Mouse (Mus musculus): ENCODE measurements at regions not wholly inside any gene's neighbourhood (a gene's known extent, or its start where the extent isn't known, plus 50 kb on each side); places are given as distances from the start of the nearest gene placed in this dataset.

DNA sequence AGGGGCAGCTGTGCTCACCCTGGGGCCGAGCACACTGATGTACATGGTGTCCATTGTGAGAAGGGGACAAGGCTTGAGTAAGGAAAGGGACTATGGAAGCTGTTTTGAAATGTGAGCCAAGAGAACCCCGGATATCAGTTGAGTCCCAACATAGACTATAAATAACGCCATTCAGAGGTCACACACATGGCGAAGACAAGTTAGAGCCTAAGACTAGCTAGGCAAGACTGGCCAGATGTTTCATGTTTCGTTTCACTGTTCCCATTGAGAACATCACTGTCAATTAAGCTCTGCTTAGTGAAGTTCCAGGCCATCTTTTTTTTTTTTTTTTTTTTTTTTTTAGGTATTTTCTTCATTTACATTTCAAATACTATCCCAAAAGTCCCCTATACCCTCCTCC is 1889.1 kb upstream of the Lrrc6 start:
- DNase-seq (ENCODE audit: extremely low spot score in 1 of 2, low spot score in 1 of 2), result no peak

DNA sequence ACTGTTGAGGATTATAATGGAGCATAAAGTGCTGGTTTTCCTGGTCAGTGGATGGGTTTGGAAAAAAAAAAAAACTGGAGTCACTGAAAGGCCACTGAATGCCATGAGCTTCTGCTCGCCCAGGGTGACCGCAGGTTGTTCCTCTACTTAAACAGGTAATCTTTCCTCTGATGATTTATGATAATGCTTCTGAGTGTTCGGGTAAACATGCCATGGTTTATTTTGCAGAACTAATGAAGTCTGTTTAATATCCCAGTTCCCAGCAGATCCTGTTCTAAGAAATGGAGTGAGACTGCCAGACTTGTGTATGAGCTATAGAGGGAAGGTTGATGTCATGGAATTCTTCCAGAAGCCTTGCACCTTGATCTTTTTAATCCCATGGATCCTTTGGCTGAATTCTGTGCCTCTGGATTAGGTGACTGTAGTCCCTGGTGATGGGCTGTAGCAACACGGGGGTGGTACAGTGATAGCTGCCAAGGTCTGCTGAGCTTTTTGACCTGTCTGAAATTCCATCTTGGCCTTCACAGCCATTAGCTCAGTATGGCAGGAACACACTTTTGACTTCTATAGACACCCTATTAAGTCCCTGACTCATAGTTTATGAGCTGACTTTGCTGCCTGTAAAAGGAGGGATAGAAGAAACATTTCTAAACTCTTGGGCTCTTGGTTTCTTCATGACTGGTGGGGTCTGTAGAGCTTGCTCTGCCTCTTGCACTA is 1886.8 kb upstream of the Lrrc6 start:
- no peak for DNase-seq (ENCODE audit: extremely low spot score in 1 of 2, low spot score in 1 of 2)

DNA sequence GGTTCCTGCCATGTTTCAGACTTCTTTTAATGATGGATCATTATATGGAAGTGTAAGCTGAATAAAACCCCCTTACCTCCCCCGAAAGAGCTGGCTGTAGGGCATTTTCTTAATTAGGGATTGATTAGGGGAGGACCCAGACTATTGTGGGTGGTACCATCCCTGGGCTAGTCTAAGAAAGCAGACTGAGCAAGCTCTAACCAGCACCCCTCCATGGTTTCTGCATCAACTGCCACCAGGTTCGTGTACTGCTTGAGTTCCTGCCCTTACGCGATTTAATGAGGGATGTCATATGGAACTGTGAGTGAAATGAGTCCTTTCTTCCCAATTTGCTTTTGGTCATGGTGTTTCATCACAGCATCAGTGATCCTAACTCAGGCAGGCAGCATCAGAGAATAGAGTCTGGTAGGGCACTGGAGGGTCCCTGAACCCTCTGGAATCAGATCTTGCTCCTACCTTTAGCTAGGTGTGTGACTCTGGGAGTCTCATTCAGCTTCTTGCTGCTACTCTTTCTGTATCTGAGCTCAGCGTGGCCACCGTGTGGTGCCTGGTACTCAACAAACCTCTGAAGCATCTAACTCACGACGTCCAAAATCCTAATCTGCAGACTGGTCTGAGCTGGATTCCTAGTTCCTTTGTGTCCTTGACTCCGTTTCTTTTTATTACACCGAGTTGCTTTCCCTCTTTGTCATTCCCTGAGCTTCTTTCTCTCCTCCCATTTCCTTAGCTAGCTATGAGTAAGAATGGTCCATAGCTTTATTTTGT is 1884.0 kb upstream of the Lrrc6 start:
- DNase-seq (ENCODE audit: extremely low spot score in 1 of 2, low spot score in 1 of 2), result no peak

DNA sequence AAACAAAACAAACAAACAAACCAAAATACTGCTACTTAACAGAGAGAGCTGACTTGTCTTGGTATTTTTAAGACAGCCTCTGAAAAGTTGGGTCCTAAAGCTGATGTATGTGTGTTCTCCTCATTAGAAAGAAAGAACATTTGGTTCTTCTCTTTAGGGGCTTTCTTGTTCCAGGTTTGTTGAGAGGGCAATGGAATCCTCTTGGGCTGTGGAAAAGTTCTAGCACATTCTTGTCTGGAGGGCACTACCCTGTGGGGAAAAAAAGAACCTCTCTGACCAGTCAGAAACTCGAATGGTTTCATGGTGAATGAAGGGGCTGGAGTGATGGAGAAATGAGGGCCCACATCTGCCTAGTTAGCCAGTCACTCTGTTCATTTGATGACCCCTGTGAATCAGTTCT is 1874.5 kb upstream of the Lrrc6 start:
- no peak for DNase-seq (ENCODE audit: extremely low spot score in 1 of 2, low spot score in 1 of 2)

DNA sequence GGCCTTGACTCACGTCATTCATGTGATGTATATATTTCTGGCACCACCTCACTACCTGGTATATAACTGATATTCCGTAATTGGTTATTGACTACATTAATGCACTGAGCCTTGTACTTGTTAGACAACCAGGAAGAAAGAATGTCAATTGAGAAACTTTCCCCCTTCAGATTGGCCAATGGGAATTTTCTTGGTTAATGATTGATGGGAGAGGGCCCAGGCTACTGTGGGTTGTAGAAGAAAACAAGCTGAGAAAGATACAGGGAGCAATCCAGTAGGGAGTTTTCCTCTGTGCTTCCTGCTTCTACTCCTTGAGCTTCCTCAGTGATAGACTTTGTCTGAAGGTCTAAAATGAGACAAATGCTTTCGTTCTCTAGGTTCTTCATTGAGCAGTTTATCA is 1866.1 kb upstream of the Lrrc6 start:
- no peak for DNase-seq (ENCODE audit: extremely low spot score in 1 of 2, low spot score in 1 of 2)

DNA sequence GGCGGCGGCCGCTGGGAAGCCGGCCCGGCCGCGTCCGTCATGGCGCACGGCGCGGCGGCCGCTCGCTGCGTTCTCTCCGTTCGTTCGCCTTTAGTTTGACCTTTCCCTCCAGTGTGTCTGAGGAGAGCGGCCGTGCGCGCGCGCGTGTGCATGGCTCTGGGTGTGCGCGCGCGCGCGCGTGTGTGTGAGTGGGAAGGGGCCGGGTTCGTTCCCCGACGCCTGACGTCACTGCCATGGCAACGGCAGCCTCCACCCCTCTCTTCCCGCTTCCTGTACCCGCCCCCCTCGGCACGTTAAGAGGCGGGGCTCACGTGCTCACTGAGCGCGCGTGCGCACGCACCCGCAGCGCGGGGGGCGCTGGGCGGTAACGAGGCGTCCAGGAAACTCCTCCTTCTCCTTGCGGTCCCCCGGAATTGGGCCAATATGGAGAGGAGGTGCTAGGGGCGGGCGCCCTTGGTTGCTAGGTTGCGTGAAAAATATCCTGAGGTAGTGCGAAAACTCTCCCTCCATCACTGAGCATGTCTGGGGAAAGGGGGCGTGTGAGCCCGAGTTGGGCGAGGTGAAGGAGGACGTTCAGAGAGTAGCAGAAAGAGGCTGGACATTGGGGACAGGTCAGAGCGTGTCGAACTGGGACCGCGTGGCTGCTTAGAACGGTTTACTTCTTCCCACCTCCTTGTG is 1862.5 kb upstream of the Lrrc6 start:
- peak; percentile 97 to 98 for DNase-seq (ENCODE audit: extremely low spot score in 1 of 2, low spot score in 1 of 2)

DNA sequence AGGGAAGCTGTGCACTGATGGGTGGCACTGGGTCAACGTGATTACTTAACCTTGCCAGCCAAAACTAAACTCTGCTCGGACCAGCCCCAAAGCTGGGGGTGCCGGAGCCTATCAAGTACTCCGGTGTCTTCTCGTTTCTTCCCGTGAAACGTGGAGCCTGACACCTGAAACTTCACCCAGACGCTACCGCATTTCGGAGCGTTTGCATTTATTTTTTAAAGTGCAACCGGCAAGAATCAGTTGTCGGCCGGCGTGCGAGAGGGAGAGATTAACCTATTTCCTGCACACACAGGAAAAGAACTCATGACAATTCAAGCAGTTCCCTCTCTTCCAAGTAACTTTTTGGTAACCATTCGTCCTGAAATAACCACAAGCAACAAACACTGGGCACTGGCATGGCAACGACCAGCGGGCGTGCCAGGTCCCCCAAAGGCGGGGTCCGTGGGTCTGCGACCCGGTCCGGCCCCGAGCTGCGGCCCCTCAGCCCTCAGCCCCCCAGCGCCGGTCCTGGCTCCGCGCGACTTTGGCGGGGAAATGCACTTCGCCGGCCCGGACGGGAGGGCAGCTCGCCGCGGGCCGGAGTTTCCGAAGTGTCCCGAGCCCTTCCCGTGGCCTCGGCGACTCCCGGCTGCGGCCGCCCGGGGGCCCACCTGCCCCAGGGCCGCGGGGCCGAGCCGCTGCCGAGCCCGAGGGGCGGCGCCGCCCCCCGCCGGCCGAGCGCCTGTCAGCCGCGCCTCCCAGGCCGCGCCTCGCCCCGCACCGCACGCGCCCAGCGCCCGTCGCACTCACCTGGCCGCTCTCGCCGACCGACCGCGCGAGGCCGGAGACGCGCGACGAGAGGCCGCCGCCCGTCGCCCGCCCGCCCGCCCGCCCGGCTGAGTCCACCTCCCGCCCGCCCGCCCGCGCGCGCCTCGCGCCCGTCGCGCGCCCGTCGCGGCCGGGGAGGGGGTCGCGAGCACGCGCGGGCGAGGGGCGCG is 1861.7 kb upstream of the Lrrc6 start:
- peak in 1 of 2 experiments; percentile 32 for DNase-seq (ENCODE audit: extremely low spot score in 1 of 2, low spot score in 1 of 2)

DNA sequence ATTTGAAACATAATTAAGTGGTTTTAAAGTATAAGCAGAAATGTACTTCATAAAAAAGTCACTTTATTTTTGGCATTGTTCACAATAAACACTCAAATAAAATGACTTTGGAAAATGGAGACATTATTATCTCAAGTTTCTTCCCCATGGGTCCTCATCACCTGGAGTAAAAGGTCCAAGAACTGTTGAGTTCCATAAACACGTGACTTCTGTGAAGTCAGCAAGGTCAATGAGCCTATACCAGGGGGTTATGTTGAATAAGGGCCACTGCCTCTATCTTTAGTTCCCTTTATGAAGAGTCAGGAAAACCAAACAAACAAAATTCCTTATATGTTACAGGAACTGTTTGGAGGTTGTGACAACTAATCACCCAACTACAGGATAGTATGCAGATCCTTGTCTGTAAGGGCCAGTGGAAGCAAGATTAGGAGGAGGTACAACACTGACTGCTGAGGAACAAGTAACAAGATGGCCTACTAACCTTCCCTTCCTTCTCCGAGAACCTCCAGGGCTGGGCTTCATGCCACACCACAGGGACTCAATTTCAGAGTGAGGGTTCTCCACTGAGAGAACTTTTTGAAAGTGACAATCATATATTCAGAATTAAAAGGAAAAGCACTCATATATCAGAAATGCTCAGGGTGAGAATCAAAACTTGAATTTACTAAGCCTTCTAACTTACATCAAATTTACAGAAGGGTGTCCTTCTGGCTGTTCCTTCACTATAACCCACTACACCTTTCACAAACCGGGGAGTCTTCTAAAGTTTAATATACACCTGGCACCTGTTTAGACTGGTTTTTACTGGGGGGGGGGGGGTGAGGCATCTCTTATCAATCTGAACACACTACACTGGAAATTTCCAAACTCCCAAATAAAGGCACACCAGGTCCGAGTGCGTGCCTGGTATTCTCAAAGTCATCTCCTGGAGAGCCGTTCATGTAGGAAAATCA is 1860.5 kb upstream of the Lrrc6 start:
- no peak for DNase-seq (ENCODE audit: extremely low spot score in 1 of 2, low spot score in 1 of 2)

DNA sequence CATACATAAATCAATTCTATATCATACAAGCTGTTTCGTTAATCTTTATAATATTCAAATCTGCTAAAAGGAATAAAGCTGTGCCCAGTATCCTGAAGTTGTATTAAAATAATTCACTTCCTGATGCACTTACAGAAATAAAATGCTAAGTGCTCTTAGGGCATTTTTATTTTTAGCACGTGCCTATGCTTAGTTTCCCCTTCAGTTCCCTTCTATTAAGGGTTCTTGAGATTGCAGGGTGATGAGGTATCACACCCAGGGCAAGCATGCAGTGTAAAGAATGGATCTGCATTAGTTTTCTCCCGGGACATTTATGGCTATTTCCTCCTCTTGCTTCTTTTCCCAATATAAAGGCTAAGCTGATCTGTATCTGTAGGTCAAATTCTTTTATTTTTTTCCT is 1858.8 kb upstream of the Lrrc6 start:
- DNase-seq (ENCODE audit: extremely low spot score in 1 of 2, low spot score in 1 of 2), result no peak

DNA sequence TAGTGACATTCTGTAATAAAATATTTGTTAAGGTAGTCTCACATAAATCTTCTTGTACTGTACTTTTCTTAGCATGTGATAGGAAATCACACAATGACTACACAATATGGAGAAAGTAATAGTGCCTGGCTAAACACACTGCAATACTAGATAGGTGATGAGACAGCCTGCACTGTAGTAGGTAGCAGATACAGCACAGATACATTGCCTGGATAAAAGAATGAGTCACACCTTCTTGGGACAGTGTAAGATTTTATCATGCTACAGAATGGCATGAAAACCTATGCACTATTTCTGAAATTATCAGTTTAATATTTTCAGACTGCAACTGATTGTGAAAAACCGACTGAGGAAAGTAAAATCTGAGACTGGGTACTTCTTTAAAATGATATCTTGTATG is 1855.2 kb upstream of the Lrrc6 start:
- DNase-seq (ENCODE audit: extremely low spot score in 1 of 2, low spot score in 1 of 2), result no peak

DNA sequence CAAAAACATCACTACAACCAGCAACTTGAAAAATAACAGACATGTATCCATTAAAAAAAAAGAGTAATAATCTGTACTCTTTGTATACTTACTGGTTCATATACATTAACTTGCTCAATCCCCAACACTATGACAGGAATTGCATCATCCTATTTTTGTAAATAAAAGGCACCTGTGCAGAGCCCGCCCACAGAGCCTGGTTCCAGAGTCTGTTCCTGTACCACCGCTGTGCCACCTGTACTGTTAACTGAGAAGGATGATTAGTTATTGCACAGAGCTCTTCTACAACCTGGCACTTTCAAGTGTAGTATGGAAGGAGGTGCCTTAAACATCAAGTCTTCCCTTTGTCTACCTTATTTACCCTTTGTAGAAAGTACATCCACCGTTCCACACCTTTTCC is 1843.9 kb upstream of the Lrrc6 start:
- DNase-seq (ENCODE audit: extremely low spot score in 1 of 2, low spot score in 1 of 2), result no peak

DNA sequence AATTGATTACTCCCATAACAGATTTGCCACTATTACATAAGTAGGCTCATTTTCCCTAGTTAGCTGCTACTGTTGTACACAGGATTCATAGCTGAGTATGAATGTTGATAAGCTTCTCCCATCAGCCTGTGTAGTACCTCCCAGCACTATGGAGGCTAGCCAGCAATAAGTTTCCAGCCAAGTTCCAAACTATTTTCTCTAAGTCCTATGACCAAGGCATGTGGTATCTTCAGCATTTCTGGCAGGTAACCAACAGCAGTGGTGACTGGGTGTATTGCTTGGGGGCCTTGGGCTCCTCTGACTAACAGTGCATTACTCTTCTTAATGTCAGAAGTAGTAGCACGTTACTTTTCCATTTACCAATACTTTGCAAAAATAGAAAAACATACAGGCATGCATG is 1841.8 kb upstream of the Lrrc6 start:
- DNase-seq (ENCODE audit: extremely low spot score in 1 of 2, low spot score in 1 of 2), result no peak

DNA sequence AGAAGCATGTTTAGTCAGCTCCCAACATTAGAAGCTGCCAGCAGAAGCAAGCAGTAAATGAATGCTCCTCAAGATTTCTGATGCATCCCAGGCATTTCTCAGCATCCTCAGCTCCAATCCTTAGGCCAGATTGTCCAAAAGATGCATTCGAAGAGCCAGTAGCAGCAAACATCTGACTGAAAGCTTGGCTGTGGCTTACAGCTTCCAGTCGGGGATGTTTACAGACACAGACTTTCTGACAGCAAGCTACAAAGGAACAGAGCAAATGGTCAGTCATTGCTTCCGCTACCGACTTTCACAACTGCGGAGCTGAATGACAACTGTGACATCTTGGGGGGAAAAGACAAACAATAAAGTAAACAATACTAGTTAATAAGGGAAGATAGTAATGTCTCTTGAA is 1840.3 kb upstream of the Lrrc6 start:
- DNase-seq (ENCODE audit: extremely low spot score in 1 of 2, low spot score in 1 of 2), result no peak

DNA sequence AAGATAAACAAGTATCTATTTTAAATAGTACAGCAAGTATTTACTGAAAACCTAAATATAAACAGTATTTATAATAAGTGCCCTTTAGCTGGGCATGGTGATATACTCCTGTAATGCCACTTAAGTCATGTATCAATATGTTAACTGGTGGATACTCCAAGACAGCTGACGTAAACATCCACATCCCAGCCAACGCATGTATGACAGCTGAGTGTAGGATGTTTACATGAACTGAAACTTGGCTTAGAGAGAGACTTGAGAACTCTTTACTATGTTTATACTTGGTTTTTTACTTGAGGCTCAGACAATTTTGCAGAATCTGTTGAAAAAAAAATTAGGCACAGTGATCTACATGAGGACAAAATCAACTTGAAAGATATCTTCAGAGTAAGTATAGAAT is 1836.6 kb upstream of the Lrrc6 start:
- peak in 1 of 2 experiments; percentile 29 for DNase-seq (ENCODE audit: extremely low spot score in 1 of 2, low spot score in 1 of 2)

DNA sequence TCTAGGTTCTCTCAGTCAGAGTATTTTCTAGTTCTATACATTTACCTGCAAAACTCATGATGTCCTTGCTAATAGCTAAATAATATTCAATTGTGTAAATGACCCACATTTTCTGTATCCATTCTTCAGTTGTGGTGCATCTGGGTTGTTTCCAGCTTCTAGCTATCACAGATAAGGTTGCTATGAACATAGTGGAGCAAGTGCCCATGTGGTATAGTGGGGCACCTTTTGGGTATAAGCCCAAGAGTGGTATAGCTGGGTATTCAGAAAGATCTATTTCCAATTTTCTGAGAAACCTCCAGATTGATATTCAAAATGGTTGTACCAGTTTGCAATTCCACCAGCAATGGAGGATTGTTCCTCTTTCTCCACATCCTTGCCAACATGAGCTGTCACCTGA is 1835.1 kb upstream of the Lrrc6 start:
- no peak for DNase-seq (ENCODE audit: extremely low spot score in 1 of 2, low spot score in 1 of 2)

DNA sequence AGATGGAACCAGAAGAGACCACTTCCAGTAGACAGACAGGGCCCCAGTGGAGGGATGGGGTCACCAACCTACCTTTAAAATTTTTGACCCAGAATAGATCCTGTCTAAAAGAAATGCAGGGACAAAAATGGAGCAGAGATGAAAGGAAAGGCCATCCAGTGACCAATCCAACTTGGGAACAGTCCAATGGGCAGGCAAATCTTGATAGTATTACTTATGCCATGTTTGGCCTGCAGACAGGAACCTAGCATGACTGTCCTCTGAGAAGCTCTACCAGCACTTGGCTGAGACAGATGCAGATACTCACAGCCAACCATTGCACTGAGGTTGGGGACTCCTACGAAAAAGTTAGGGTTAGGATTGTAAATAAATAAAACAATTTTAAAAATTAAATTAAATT is 1815.4 kb upstream of the Lrrc6 start:
- DNase-seq (ENCODE audit: extremely low spot score in 1 of 2, low spot score in 1 of 2), result no peak
